Mouse (Mus musculus) megakaryocyte, embryonic 14.5 days (primary cell): ENCODE measurements around the gene Lrmda. TPM values are rescaled to one million over a fixed set of nuclear protein-coding genes. Genes with fewer than 3 reads are reported as not detected.

Experiments
- H3K27me3 ChIP-seq: replicated peaks from 2 replicates; pipeline ENCODE3; 2012; ENCODE audit warnings: inconsistent platforms
- H3K36me3 ChIP-seq: replicated peaks from 2 replicates; pipeline ENCODE3; 2012; ENCODE audit warnings: low read length, inconsistent platforms, mixed read lengths
- H3K4me1 ChIP-seq: 2 replicates; pipeline ENCODE4 v1.6.1; 2012; ENCODE audit warnings: inconsistent platforms
- H3K4me3 ChIP-seq: replicated peaks from 2 replicates; pipeline ENCODE3; 2012; ENCODE audit warnings: moderate library complexity, mild to moderate bottlenecking, inconsistent platforms
- H3K9me3 ChIP-seq: 2 replicates; pipeline ENCODE4 v1.6.1; 2012; ENCODE audit warnings: inconsistent platforms
- FLI1 ChIP-seq: IDR thresholded peaks from 2 replicates; pipeline ENCODE4 v1.6.1; 2012; ENCODE audit warnings: low read length, inconsistent platforms, mixed read lengths
- GATA1 ChIP-seq: IDR thresholded peaks from 3 replicates; pipeline ENCODE4 v1.6.1; 2012; ENCODE audit warnings: mixed read lengths, low read length, inconsistent platforms, borderline replicate concordance
- polyA plus RNA-seq: library from polyadenylated mRNA; stranded (reverse); fragments of >175 nt; gene quantifications from 2 replicates; pipeline ENCODE4 v1.2.3, GENCODE M21; 2012; ENCODE audit warnings: low replicate concordance; ENCODE audit not compliant: insufficient read depth

Lrmda gene
- polyA plus RNA-seq, 1 experiment = 7.1 TPM

- H3K4me3 ChIP-seq = no peak overlapping the region
- peaks cover under 1% of the 10 kb centered on the region for H3K36me3 ChIP-seq
- H3K4me1 ChIP-seq = no peaks in the 10 kb centered on the region
- TF ChIP-seq GATA1 = no peak
- no peak for TF ChIP-seq FLI1
- no peaks in the 10 kb centered on the region for H3K27me3 ChIP-seq
- no peaks in the 10 kb centered on the region for H3K9me3 ChIP-seq
Observed at GRCm38 (mm10) chr14:22037498-22038131, 18.1 kb downstream of the Lrmda start.

- Histone ChIP-seq H3K27me3 (no peaks in the 10 kb centered on the region), H3K4me1 (no peaks in the 10 kb centered on the region), H3K4me3 (no peak overlapping the region), H3K36me3 (peaks cover 2% of the 10 kb centered on the region), H3K9me3 (no peaks in the 10 kb centered on the region)
- TF ChIP-seq GATA1 (no peak), FLI1 (no peak)
Observed at GRCm38 (mm10) chr14:22042146-22042545, 22.6 kb downstream of the Lrmda start.

- no peaks in the 10 kb centered on the region for H3K27me3 ChIP-seq
- H3K4me3 ChIP-seq = no peak overlapping the region
- peaks cover 5% of the 10 kb centered on the region for H3K36me3 ChIP-seq
- H3K4me1 ChIP-seq = no peaks in the 10 kb centered on the region
- TF ChIP-seq FLI1 (no peak), GATA1 (no peak)
- no peaks in the 10 kb centered on the region for H3K9me3 ChIP-seq
Observed at GRCm38 (mm10) chr14:22043420-22043819, 23.9 kb downstream of the Lrmda start.

DNA sequence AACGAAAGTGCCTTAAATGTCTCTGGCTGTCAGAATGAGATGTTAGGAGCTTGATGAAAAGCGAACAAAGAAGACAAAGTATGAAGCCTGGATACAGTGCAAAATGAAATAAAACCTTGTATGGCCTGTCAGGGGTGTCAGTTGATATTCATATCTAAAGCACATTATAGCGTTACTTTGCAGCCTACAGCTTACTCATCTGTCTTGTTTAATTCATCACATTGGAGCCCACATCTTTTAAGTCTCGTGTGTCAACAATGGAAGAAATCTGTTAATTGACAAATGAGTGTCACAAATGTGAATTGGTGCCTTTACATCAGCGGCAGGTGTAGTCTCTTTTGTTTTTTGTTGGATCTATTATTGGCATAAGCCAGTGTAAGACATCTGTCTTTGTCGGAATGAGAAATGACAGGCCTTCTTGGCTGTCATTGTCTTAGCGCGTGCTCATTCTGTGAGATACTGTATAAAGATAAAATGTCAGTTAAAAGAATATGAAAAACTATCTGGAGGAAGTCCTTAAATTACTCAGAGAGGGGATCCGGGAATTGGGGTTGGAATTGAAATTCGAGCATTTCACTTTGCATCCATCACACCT, 26.8 kb downstream of the Lrmda start:
- no peak overlapping the region for H3K4me3 ChIP-seq
- no peaks in the 10 kb centered on the region for H3K27me3 ChIP-seq
- peaks cover 5% of the 10 kb centered on the region for H3K36me3 ChIP-seq
- peaks cover 7% of the 10 kb centered on the region for H3K4me1 ChIP-seq
- no peak for TF ChIP-seq FLI1
- no peak for TF ChIP-seq GATA1
- H3K9me3 ChIP-seq = no peaks in the 10 kb centered on the region

DNA sequence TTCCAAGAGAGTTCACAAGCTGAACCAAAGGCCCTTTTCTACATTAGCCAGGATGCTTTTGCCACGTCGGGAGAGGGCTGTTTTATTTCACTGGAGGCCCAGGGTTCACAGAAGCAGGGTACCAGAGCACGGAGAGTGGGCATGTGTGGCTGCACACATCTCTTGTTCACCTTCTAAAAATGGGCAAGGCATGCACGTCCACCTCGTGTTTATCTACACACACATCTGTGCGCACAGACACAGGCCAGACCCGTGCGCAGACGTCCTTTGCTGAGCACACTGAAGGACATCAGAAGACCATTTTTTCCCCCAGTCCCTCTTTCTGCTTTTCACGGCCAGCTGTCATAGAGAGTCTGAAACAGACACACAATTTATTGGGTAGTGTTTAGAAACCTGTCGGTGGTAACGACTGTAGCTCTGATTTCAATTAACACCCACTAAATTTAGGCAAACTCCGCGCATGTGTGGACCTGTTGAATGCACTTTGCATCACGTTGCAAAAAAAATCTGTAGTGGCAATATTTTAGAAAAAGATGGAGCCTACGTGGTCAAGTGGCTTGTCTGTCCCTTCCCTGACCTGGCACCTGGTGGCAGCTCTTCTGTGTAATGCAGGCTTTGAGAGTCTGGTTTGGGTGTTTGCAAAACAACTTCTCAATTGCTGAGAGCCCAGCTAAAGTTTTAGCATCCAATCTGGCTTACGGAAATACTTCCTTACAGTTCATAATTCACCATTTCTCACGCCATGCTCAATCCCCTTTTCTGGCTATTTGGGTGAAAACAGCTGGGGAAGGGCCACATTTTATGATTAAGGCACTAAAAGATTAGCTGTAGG, 28.8 kb downstream of the Lrmda start:
- Histone ChIP-seq H3K36me3 (peaks cover 3% of the 10 kb centered on the region), H3K27me3 (no peaks in the 10 kb centered on the region), H3K9me3 (no peaks in the 10 kb centered on the region), H3K4me1 (peaks cover 16% of the 10 kb centered on the region), H3K4me3 (no peak overlapping the region)
- TF ChIP-seq GATA1 = no peak
- no peak for TF ChIP-seq FLI1

DNA sequence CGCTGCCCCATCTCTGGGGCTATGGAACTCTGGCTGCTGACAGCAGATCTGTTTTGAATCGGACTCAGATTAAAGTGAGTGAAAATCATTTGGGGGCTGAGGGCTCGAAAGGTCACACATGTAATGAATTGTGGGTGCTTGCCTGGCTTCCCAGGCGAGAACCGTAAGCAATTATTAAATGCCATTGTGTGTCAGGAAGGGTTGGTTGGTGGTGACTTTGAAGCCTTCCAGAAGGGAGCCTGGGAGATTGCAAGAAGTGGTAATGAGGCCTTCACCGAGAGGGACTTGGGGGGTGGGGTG, 29.3 kb downstream of the Lrmda start:
- H3K9me3 ChIP-seq = no peaks in the 10 kb centered on the region
- no peaks in the 10 kb centered on the region for H3K27me3 ChIP-seq
- peaks cover 16% of the 10 kb centered on the region for H3K4me1 ChIP-seq
- TF ChIP-seq FLI1 (no peak), GATA1 (no peak)
- no peak overlapping the region for H3K4me3 ChIP-seq
- H3K36me3 ChIP-seq = peaks cover 3% of the 10 kb centered on the region

DNA sequence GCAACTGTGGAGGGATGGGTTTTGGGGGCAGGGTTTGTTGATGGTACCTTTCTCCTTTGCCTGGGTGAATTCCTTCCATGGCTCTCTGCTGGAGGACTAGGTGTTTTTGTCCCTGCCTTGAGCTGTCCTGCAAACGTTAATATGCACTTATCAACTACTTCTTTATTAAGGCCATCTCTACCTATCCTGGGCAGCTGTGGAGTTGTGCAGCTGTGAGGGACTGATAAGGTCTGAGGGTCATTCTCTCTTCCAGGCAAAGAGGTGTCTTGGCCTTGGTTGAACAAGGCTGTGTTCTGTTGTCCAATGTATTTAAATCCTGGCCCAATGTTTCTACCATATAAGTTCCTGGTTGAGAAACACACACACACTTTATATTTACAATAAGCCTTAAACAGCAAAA, 29.8 kb downstream of the Lrmda start:
- H3K27me3 ChIP-seq = peaks cover 3% of the 10 kb centered on the region
- H3K4me3 ChIP-seq = no peak overlapping the region
- H3K9me3 ChIP-seq = no peaks in the 10 kb centered on the region
- peaks cover 16% of the 10 kb centered on the region for H3K4me1 ChIP-seq
- TF ChIP-seq GATA1 = no peak
- TF ChIP-seq FLI1 = no peak
- H3K36me3 ChIP-seq = peaks cover 3% of the 10 kb centered on the region

GRCm38 (mm10) chr14:22051941-22052664, 32.6 kb downstream of the Lrmda start:
- Histone ChIP-seq H3K4me3 (no peak overlapping the region), H3K36me3 (peaks cover 3% of the 10 kb centered on the region), H3K27me3 (peaks cover 7% of the 10 kb centered on the region), H3K4me1 (peaks cover 41% of the 10 kb centered on the region), H3K9me3 (no peaks in the 10 kb centered on the region)
- TF ChIP-seq FLI1 (no peak), GATA1 (no peak)

DNA sequence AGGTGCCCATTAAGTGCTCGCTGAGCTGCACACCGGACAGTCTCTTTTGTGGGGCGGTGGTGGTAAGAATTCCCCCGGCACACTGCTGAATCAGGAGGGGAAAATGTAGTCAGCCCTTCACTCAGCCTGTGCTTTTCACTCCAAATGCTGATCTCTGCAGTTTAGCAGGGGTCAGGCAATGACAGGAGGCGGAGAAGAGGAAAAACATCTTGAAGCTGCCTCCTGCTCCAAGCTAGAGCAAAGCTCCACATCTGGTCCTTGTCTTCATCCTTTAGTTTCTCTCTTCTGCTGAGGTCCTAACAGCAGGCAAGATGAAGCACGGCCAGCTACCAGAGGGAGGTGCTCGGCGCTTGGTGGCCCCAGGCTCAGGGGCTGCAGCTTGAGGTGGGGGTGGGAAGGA, 36.1 kb downstream of the Lrmda start:
- no peaks in the 10 kb centered on the region for H3K9me3 ChIP-seq
- H3K27me3 ChIP-seq = peaks cover 7% of the 10 kb centered on the region
- TF ChIP-seq GATA1 (no peak), FLI1 (no peak)
- H3K4me3 ChIP-seq = no peak overlapping the region
- H3K4me1 ChIP-seq = peaks cover 47% of the 10 kb centered on the region
- H3K36me3 ChIP-seq = no peaks in the 10 kb centered on the region
